ENCODE assay signal across 8 mouse cellular contexts in the genomic region with DNA sequence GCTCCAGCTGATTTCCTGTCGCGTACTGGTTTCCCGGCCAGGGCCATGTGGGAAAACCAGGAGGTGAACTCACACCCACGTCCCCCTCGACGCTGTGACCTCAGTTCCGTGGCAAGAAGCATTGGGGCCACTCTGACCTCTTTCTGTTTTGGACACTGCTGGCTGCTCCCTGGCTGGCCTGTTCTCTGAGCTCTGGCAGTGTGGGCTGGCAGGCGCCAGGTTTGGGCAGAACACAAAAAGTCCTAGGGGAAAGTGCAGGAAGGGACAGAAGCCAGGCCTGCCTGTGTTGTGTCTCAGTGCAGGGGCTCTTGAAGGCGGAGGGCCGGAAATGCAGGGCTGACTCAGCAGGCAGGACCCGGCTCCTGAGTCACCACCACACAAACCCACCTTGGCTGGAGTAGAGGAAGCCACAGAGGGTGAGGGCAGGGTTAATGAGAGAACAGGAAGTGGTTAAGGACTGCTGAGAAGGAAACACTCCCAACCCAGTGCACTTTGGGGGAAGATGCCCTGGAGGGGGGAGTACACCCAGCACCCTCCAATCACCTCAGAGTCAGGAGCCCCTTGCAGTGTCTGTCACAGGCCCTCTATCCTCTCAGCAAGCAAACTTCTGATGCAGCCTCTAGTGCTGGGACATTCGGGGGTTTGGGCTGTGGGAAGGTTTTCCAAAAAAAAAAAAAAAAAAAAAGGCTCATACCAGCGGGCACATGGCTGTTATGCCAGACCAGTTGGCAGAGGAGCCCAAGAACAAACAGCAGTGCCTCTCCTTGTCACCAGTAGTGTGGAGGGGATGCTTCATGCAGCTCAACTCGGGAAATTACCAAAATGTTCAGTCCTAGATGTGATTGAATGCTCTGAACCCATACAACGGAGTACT. TPM values are rescaled to one million over a fixed set of nuclear protein-coding genes. Genes with fewer than 3 reads are reported as not detected.
A peak's percentile ranks its signal among the peaks of the same experiment; 100 is the strongest.
DNase-seq lines count a peak whose midpoint lies in the region; ATAC-seq and TF ChIP-seq lines count a peak whose summit lies in the region.

No protein-coding gene starts in this region.

- H3K4me3 ChIP-seq in heart, embryonic 14.5 days (ENCODE audit: control insufficient read depth in 1 of 2, insufficient read depth in 1 of 2, low read depth in 1 of 2, low read length in 2 of 2): no peak overlapping the region
- H3K4me3 ChIP-seq in limb, embryonic 11.5 days (ENCODE audit: low read depth, low read length): no peak overlapping the region
- no peak overlapping the region for H3K4me3 ChIP-seq in thymus, adult 2 months (ENCODE audit: control insufficient read depth, insufficient read depth, low read length)

- peak; percentile 28 for DNase-seq in embryo, embryonic 10 days (ENCODE audit: low spot score)
- no peak for DNase-seq in embryo, embryonic 9.5 days (ENCODE audit: extremely low spot score)
- peak; percentile 45 for DNase-seq in limb, embryonic 11.5 days (ENCODE audit: low spot score)
- peak; percentile 15 for DNase-seq in thymus, adult 2 months
- no peak for DNase-seq in left cerebral cortex, adult 8-10 months (ENCODE audit: low spot score in 2 of 2)
- no peak for DNase-seq in frontal cortex, postnatal 10 days (ENCODE audit: low spot score in 2 of 2)

- no peak overlapping the region for H3K4me2 ChIP-seq in heart, embryonic 14.5 days (ENCODE audit: low read length)
- no peak overlapping the region for H3K4me2 ChIP-seq in limb, embryonic 11.5 days (ENCODE audit: low read depth, severe bottlenecking)

- H3K4me1 ChIP-seq in heart, embryonic 14.5 days (ENCODE audit: control insufficient read depth in 2 of 2, insufficient read depth in 2 of 2, low read length in 2 of 2): peaks cover 7 to 8% of the 10 kb centered on the region in 2 experiments; a peak in 2 of 4 replicates
- H3K4me1 ChIP-seq in limb, embryonic 11.5 days (ENCODE audit: control insufficient read depth, insufficient read depth, low read length): peaks cover 8% of the 10 kb centered on the region
- peaks cover 8% of the 10 kb centered on the region; the same call in 1 of the 2 replicates for H3K4me1 ChIP-seq in thymus, adult 2 months (replicated peaks; ENCODE audit: control insufficient read depth, insufficient read depth, low read length)

- H3K36me3 ChIP-seq in heart, embryonic 14.5 days (ENCODE audit: control insufficient read depth, insufficient read depth, low read length): no peaks in the 10 kb centered on the region
- H3K36me3 ChIP-seq in limb, embryonic 11.5 days (ENCODE audit: control insufficient read depth, insufficient read depth, low read length): no peaks in the 10 kb centered on the region
- no peaks in the 10 kb centered on the region for H3K36me3 ChIP-seq in thymus, adult 2 months (ENCODE audit: control insufficient read depth, insufficient read depth, low read length)

- H3K9ac ChIP-seq in heart, embryonic 14.5 days (ENCODE audit: low read length): no peak overlapping the region
- H3K9ac ChIP-seq in limb, embryonic 11.5 days (ENCODE audit: low read length): no peak overlapping the region

- H3K27ac ChIP-seq in heart, embryonic 14.5 days (replicated peaks in 1 of 2; ENCODE audit: control insufficient read depth in 1 of 2, insufficient read depth in 1 of 2, low read depth in 2 of 2, low read length in 2 of 2): peak overlapping the region; percentile 67 to 77
- H3K27ac ChIP-seq in limb, embryonic 11.5 days (replicated peaks; ENCODE audit: low read depth, low read length): no peak overlapping the region
- H3K27ac ChIP-seq in thymus, adult 2 months (ENCODE audit: control insufficient read depth, insufficient read depth, low read length): no peak overlapping the region

- no peak for TF ChIP-seq POLR2A in thymus, adult 2 months (IDR thresholded peaks at IDR 0.05; ENCODE audit: control insufficient read depth, extremely low read depth, insufficient read depth, low read length, poor library complexity)

- no peak for TF ChIP-seq CTCF in thymus, adult 2 months (IDR thresholded peaks at IDR 0.05; ENCODE audit: borderline replicate concordance, control insufficient read depth, extremely low read depth, insufficient read depth, low read length, poor library complexity)

- peak; percentile 77 for ATAC-seq in activated CD4-positive, CD25-positive, alpha-beta regulatory T cell, adult 4 months
- peak; percentile 77 for ATAC-seq in heart, embryonic 14.5 days (ENCODE audit: insufficient number of reproducible peaks, insufficient read depth, low FRiP score, low read depth)
- no peak for ATAC-seq in limb, embryonic 11.5 days (ENCODE audit: insufficient number of reproducible peaks, low FRiP score, low TSS enrichment, low read depth)

- H3K9me3 ChIP-seq in heart, embryonic 14.5 days (ENCODE audit: control insufficient read depth, low read length): 0 out of 2 replicates have a peak, but pooled peaks cover 3% of the 10 kb centered on the region
- H3K9me3 ChIP-seq in limb, embryonic 11.5 days (ENCODE audit: control insufficient read depth, low read length): no peaks in the 10 kb centered on the region

- H3K27me3 ChIP-seq in heart, embryonic 14.5 days (ENCODE audit: control insufficient read depth, insufficient read depth, low read length): peaks cover 8% of the 10 kb centered on the region; the same call in 1 of the 2 replicates
- H3K27me3 ChIP-seq in limb, embryonic 11.5 days (ENCODE audit: control insufficient read depth, insufficient read depth, low read length): peaks cover 3% of the 10 kb centered on the region; the same call in 1 of the 2 replicates
- no peaks in the 10 kb centered on the region for H3K27me3 ChIP-seq in thymus, adult 2 months (ENCODE audit: control insufficient read depth, insufficient read depth, low read length)

- WGBS in heart, embryonic 14.5 days: 56% methylated on average over 15 of the region's 15 CpGs
- WGBS in limb, embryonic 11.5 days: 70% methylated on average over 15 of the region's 15 CpGs
- WGBS in thymus, adult 2 months: 18% methylated on average over 15 of the region's 15 CpGs

RNA-seq across cellular contexts. Expression of gene Foxl1, which starts 60.0 kb away (rescaled TPM):
- polyA plus RNA-seq in activated CD4-positive, CD25-positive, alpha-beta regulatory T cell, adult 4 months (2017; shearing (Covaris generic)): not detected
- polyA plus RNA-seq in heart, embryonic 14.5 days (2014; fragmentation: Nextera tagmentation; extraction: Ambion mirVana): 0.16 and 0.32 TPM in 2 replicates
- polyA plus RNA-seq in limb, embryonic 11.5 days (2014; fragmentation: Nextera tagmentation; extraction: Ambion mirVana): 0.07 TPM in 1 of 2 replicates, not detected in the other
- polyA plus RNA-seq in thymus, adult 2 months (2012; rRNA removed): 0.11 and 0.14 TPM in 2 replicates
- under 1 TPM; 0.13 to 0.34 (median 0.15) TPM for total RNA-seq in left cerebral cortex, adult 8-10 months (2022)

Comparison
In these comparisons a context has a peak if more than half of its experiments do, and no peak if none do; other contexts are left out.
1. DNase-seq: peak in embryo, embryonic 10 days (single experiment), limb, embryonic 11.5 days (single experiment) and thymus, adult 2 months (single experiment); none in embryo, embryonic 9.5 days (single experiment), left cerebral cortex, adult 8-10 months (0 of 2) and frontal cortex, postnatal 10 days (0 of 2).
2. H3K27ac ChIP-seq: peak in heart, embryonic 14.5 days (2 of 2); none in limb, embryonic 11.5 days (single experiment) and thymus, adult 2 months (single experiment).